Mouse (Mus musculus) small intestine, adult 2 months (tissue): ENCODE results near the gene Lyrm9.

Experiments used
- CTCF ChIP-seq: fragments of 200-500 bp; IDR thresholded peaks from 2 replicates; pipeline ENCODE4 v1.5.1; 2012; ENCODE audit warnings: low read depth, mild to moderate bottlenecking, control low read depth, inconsistent platforms, low read length, moderate library complexity, mixed read lengths; ENCODE audit not compliant: insufficient replicate concordance, insufficient read length; ENCODE audit errors: extremely low read depth
- POLR2A ChIP-seq: fragments of 200-500 bp; IDR thresholded peaks from 2 replicates; pipeline ENCODE4 v1.6.1; 2012; ENCODE audit warnings: low read depth, mild to moderate bottlenecking, control low read depth, inconsistent platforms, low read length, moderate library complexity

GRCm38 (mm10) chr11:78815986-78816792 lies 10.2 kb upstream of the Lyrm9 start:
- TF ChIP-seq POLR2A (no peak), CTCF (no peak)
